8 mouse cellular contexts compared by ENCODE assay signal in genomic region chr2:167747164-167747843, GRCm38 (mm10). TPM values are rescaled to one million over a fixed set of nuclear protein-coding genes. Genes with fewer than 3 reads are reported as not detected.
A peak's percentile ranks its signal among the peaks of the same experiment; 100 is the strongest.
DNase-seq lines count a peak whose midpoint lies in the region; ATAC-seq and TF ChIP-seq lines count a peak whose summit lies in the region.

No protein-coding gene starts in this region.

- no peak for TF ChIP-seq CTCF in midbrain, postnatal 0 days (IDR thresholded peaks at IDR 0.05)

- no peaks in the 10 kb centered on the region for H3K9me3 ChIP-seq in midbrain, embryonic 10.5 days (replicated peaks)
- no peaks in the 10 kb centered on the region for H3K9me3 ChIP-seq in midbrain, postnatal 0 days (ENCODE audit: low read length)
- H3K9me3 ChIP-seq in forebrain, embryonic 15.5 days = no peaks in the 10 kb centered on the region
- no peaks in the 10 kb centered on the region for H3K9me3 ChIP-seq in liver, embryonic 15.5 days (replicated peaks)
- H3K9me3 ChIP-seq in stomach, embryonic 14.5 days (ENCODE audit: control insufficient read depth, low read depth, low read length) = no peaks in the 10 kb centered on the region

- H3K4me2 ChIP-seq in midbrain, postnatal 0 days (ENCODE audit: low read depth, low read length, poor library complexity, severe bottlenecking) = no peak overlapping the region
- no peak overlapping the region for H3K4me2 ChIP-seq in forebrain, embryonic 15.5 days (replicated peaks)
- H3K4me2 ChIP-seq in liver, embryonic 15.5 days = peak overlapping the region; percentile 23
- no peak overlapping the region for H3K4me2 ChIP-seq in stomach, embryonic 14.5 days (replicated peaks; ENCODE audit: low read depth, low read length)

- H3K36me3 ChIP-seq in midbrain, embryonic 10.5 days = no peaks in the 10 kb centered on the region
- no peaks in the 10 kb centered on the region for H3K36me3 ChIP-seq in midbrain, postnatal 0 days (ENCODE audit: insufficient read depth, low read length)
- H3K36me3 ChIP-seq in forebrain, embryonic 15.5 days = no peaks in the 10 kb centered on the region
- no peaks in the 10 kb centered on the region for H3K36me3 ChIP-seq in liver, embryonic 15.5 days (replicated peaks)
- H3K36me3 ChIP-seq in stomach, embryonic 14.5 days (ENCODE audit: control insufficient read depth, insufficient read depth, low read length) = no peaks in the 10 kb centered on the region

- DNase-seq in midbrain, embryonic 10.5 days (ENCODE audit: low spot score) = no peak
- no peak for DNase-seq in midbrain, postnatal 0 days (ENCODE audit: low spot score)
- DNase-seq in gastrocnemius, postnatal 10 days = no peak
- DNase-seq in layer of hippocampus, postnatal 10 days (ENCODE audit: low spot score in 2 of 2) = no peak
- DNase-seq in frontal cortex, adult 2 months (ENCODE audit: extremely low spot score in 1 of 2, low spot score in 1 of 2) = no peak

- no peak overlapping the region for H3K9ac ChIP-seq in midbrain, postnatal 0 days (replicated peaks; ENCODE audit: low read length, poor library complexity, severe bottlenecking)
- H3K9ac ChIP-seq in forebrain, embryonic 15.5 days (replicated peaks) = no peak overlapping the region
- no peak overlapping the region for H3K9ac ChIP-seq in liver, embryonic 15.5 days
- no peak overlapping the region for H3K9ac ChIP-seq in stomach, embryonic 14.5 days (replicated peaks; ENCODE audit: low read depth, low read length)

- no peak overlapping the region for H3K4me3 ChIP-seq in midbrain, embryonic 10.5 days
- H3K4me3 ChIP-seq in midbrain, postnatal 0 days (ENCODE audit: low read depth, low read length) = no peak overlapping the region
- no peak overlapping the region for H3K4me3 ChIP-seq in forebrain, embryonic 15.5 days
- H3K4me3 ChIP-seq in liver, embryonic 15.5 days (replicated peaks) = no peak overlapping the region
- H3K4me3 ChIP-seq in stomach, embryonic 14.5 days (ENCODE audit: low read depth, low read length) = no peak overlapping the region

- peak overlapping the region; percentile 70 for H3K27ac ChIP-seq in midbrain, embryonic 10.5 days (replicated peaks)
- H3K27ac ChIP-seq in midbrain, postnatal 0 days (ENCODE audit: low read depth, low read length) = no peak overlapping the region
- H3K27ac ChIP-seq in forebrain, embryonic 15.5 days (replicated peaks) = 0 out of 2 replicates have a peak overlapping the region, but pooled peaks have one; percentile 31
- peak overlapping the region; percentile 38 for H3K27ac ChIP-seq in liver, embryonic 15.5 days (replicated peaks)
- H3K27ac ChIP-seq in stomach, embryonic 14.5 days (ENCODE audit: low read length) = peak overlapping the region; percentile 79

- H3K4me1 ChIP-seq in midbrain, embryonic 10.5 days = peaks cover 29% of the 10 kb centered on the region
- no peaks in the 10 kb centered on the region for H3K4me1 ChIP-seq in midbrain, postnatal 0 days (ENCODE audit: insufficient read depth, low read length)
- peaks cover 19% of the 10 kb centered on the region for H3K4me1 ChIP-seq in forebrain, embryonic 15.5 days
- H3K4me1 ChIP-seq in liver, embryonic 15.5 days (replicated peaks) = peaks cover 37% of the 10 kb centered on the region
- peaks cover 25% of the 10 kb centered on the region for H3K4me1 ChIP-seq in stomach, embryonic 14.5 days (ENCODE audit: control insufficient read depth, insufficient read depth, low read length)

- no peak for ATAC-seq in midbrain, postnatal 0 days (ENCODE audit: low FRiP score)
- ATAC-seq in forebrain, embryonic 15.5 days (replicated peaks) = no peak
- ATAC-seq in liver, embryonic 15.5 days (ENCODE audit: insufficient read depth) = peak; percentile 72
- peak; percentile 62; the same call in 1 of the 2 replicates for ATAC-seq in stomach, embryonic 14.5 days (ENCODE audit: insufficient number of reproducible peaks, insufficient read depth, low FRiP score, low read depth)

- no peaks in the 10 kb centered on the region; the same call in 1 of the 2 replicates for H3K27me3 ChIP-seq in midbrain, embryonic 10.5 days (ENCODE audit: low read depth, poor library complexity, severe bottlenecking)
- no peaks in the 10 kb centered on the region for H3K27me3 ChIP-seq in midbrain, postnatal 0 days (ENCODE audit: insufficient read depth, low read length)
- H3K27me3 ChIP-seq in forebrain, embryonic 15.5 days = no peaks in the 10 kb centered on the region
- H3K27me3 ChIP-seq in liver, embryonic 15.5 days = no peaks in the 10 kb centered on the region
- no peaks in the 10 kb centered on the region for H3K27me3 ChIP-seq in stomach, embryonic 14.5 days (ENCODE audit: control insufficient read depth, insufficient read depth, low read length)

- 77% methylated on average over 13 of the region's 13 CpGs for WGBS in midbrain, embryonic 10.5 days
- 57% methylated on average over 13 of the region's 13 CpGs for WGBS in midbrain, postnatal 0 days
- 51% methylated on average over 13 of the region's 13 CpGs for WGBS in forebrain, embryonic 15.5 days
- 24% methylated on average over 13 of the region's 13 CpGs for WGBS in liver, embryonic 15.5 days (ENCODE audit: insufficient replicate concordance)
- WGBS in stomach, embryonic 14.5 days = 62% methylated on average over 13 of the region's 13 CpGs

RNA-seq across cellular contexts. Expression of gene Tmem189, which starts 57.7 kb away (rescaled TPM):
- polyA plus RNA-seq in midbrain, embryonic 10.5 days (2016; fragmentation: Nextera tagmentation; extraction: Ambion mirVana) = 35.7 and 35.8 TPM in 2 replicates
- total RNA-seq in midbrain, postnatal 0 days (2014; rRNA removed) = 45.5 and 65.9 TPM in 2 replicates
- 33.5 and 35.3 TPM in 2 replicates for polyA plus RNA-seq in midbrain, postnatal 0 days (2015; fragmentation: Nextera tagmentation; extraction: Ambion mirVana)
- polyA plus RNA-seq in forebrain, embryonic 15.5 days (2015; fragmentation: Nextera tagmentation; extraction: Ambion mirVana) = 30.1 and 31.5 TPM in 2 replicates
- 17.4 and 18.2 TPM in 2 replicates for polyA plus RNA-seq in liver, embryonic 15.5 days (2015; fragmentation: Nextera tagmentation; extraction: Ambion mirVana)
- 38.9 and 40.7 TPM in 2 replicates for polyA plus RNA-seq in stomach, embryonic 14.5 days (2014; fragmentation: Nextera tagmentation; extraction: Ambion mirVana)
- total RNA-seq in gastrocnemius, postnatal 10 days (2021) = 10 to 100 TPM; 20.4 to 22.6 TPM
- total RNA-seq in layer of hippocampus, postnatal 10 days (2021) = 10 to 100 TPM; 55.6 to 55.9 TPM
- polyA plus RNA-seq in frontal cortex, adult 2 months (2012; rRNA removed) = 71.5 and 75.7 TPM in 2 replicates

RNA-seq across cellular contexts. Expression of gene Cebpb, which starts 58.6 kb away (rescaled TPM):
- polyA plus RNA-seq in midbrain, embryonic 10.5 days (2016; fragmentation: Nextera tagmentation; extraction: Ambion mirVana) = 0.30 and 0.48 TPM in 2 replicates
- 5.8 and 8.0 TPM in 2 replicates for total RNA-seq in midbrain, postnatal 0 days (2014; rRNA removed)
- 4.4 and 5.4 TPM in 2 replicates for polyA plus RNA-seq in midbrain, postnatal 0 days (2015; fragmentation: Nextera tagmentation; extraction: Ambion mirVana)
- polyA plus RNA-seq in forebrain, embryonic 15.5 days (2015; fragmentation: Nextera tagmentation; extraction: Ambion mirVana) = 1.6 and 1.8 TPM in 2 replicates
- 13.0 and 14.0 TPM in 2 replicates for polyA plus RNA-seq in liver, embryonic 15.5 days (2015; fragmentation: Nextera tagmentation; extraction: Ambion mirVana)
- polyA plus RNA-seq in stomach, embryonic 14.5 days (2014; fragmentation: Nextera tagmentation; extraction: Ambion mirVana) = 1.3 and 2.0 TPM in 2 replicates
- total RNA-seq in gastrocnemius, postnatal 10 days (2021) = 10 to 100 TPM; 28.0 to 64.3 TPM
- total RNA-seq in layer of hippocampus, postnatal 10 days (2021) = 10 to 100 TPM; 12.2 to 13.6 TPM
- 14.5 and 14.9 TPM in 2 replicates for polyA plus RNA-seq in frontal cortex, adult 2 months (2012; rRNA removed)

Comparison
In these comparisons a context has a peak if more than half of its experiments do, and no peak if none do; other contexts are left out.
1. ATAC-seq: peak in liver, embryonic 15.5 days (single experiment) and stomach, embryonic 14.5 days (single experiment); none in midbrain, postnatal 0 days (single experiment) and forebrain, embryonic 15.5 days (single experiment).